Mouse (Mus musculus) embryo, embryonic 11.5 days (tissue): ENCODE measurements around the gene Col4a3bp.
"Not testable (repeated sequence)": the region's sequence is repeated elsewhere in the genome, so short reads cannot be mapped to it uniquely, and the experiment has no call there.

Experiments used
- DNase-seq: peaks from one replicate; pipeline ENCODE4 v3.0.0-alpha.2; 2012; ENCODE audit warnings: low read depth, low spot score

Gene Col4a3bp

GRCm38 (mm10) chr13:96645822-96646221, 103.4 kb downstream of the Col4a3bp start:
- DNase-seq, result no peak

- no peak for DNase-seq
Measured at GRCm38 (mm10) chr13:96653041-96653440, 110.6 kb downstream of the Col4a3bp start.

GRCm38 (mm10) chr13:96656673-96657072, 114.3 kb downstream of the Col4a3bp start:
- DNase-seq, result no peak

- DNase-seq, result no peak
Measured at GRCm38 (mm10) chr13:96658936-96659335, 116.5 kb downstream of the Col4a3bp start.

GRCm38 (mm10) chr13:96660095-96660860, 117.9 kb downstream of the Col4a3bp start:
- no peak for DNase-seq

GRCm38 (mm10) chr13:96663120-96663519, 120.7 kb downstream of the Col4a3bp start:
- not testable (repeated sequence) for DNase-seq

DNA sequence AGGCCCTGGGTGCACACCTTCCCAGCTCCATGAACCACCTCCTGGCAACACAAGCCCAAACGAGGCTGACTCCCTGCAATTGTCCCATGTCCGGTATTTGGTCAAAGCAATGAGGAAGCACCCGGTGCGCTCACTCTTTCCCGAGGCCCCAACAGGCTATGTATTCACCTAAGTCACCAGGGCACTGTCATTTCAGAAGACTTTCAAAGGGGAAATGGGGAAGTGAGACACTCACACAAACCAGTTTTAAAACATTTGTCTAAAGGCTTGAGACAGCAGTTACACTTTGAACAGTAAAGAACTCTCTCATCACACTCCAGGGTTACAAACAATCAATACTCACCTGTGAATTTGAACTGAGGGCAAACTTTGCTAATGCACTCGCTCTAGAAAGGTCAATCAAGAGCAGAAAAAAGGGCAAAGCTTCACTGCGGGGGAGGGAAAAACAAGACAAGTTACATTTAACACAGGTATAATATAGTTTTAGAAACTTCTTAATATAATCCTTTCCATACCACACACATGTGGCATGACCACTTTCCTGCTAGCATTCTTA, 122.1 kb downstream of the Col4a3bp start:
- no peak for DNase-seq

DNA sequence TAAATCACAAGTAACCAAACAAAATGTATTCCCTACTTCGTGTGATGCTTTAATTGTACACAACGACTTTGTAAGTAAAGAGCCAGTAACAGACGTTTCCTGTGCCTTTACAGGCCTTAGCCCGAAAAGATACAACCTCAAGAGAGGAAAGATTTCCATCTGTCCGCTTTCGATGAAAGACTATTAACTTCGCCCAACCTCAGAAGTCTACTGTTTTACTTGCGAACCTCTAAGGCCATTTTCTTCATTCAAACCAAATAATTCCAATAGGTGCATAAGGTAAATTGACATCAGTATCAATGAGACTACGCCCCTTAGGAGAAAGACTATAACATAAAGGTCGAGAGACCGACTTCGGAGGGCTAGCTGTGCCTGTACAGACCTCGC, 127.6 kb downstream of the Col4a3bp start:
- DNase-seq, result no peak

GRCm38 (mm10) chr13:96670406-96671077, 128.1 kb downstream of the Col4a3bp start, which contains the start of gene Hmgcr:
TSS of gene Hmgcr (minus strand) at chr13:96670936.
- peak; percentile 89 for DNase-seq

GRCm38 (mm10) chr13:96671078-96671905, 128.9 kb downstream of the Col4a3bp start:
- no peak for DNase-seq

GRCm38 (mm10) chr13:96671906-96672234, 129.5 kb downstream of the Col4a3bp start:
- no peak for DNase-seq

DNA sequence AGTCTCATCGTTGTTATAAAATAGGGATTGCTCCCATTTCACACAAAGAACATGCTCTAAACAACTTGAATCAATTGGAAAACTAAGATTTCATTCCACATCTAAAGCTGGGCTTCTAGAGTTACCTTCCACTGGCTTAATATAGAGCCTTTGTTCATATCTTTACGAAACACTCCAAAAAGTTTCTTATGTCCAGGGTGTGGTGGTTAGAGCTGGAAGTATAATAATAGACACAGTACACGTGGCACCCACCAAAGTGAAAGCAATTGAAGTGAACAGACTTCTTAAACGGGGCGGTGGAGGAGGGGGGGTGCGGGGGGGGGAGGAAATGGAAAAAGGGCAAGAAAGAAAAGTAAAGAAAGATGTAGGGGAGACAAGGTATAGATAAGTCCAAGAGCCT, 129.9 kb downstream of the Col4a3bp start:
- DNase-seq, result no peak

DNA sequence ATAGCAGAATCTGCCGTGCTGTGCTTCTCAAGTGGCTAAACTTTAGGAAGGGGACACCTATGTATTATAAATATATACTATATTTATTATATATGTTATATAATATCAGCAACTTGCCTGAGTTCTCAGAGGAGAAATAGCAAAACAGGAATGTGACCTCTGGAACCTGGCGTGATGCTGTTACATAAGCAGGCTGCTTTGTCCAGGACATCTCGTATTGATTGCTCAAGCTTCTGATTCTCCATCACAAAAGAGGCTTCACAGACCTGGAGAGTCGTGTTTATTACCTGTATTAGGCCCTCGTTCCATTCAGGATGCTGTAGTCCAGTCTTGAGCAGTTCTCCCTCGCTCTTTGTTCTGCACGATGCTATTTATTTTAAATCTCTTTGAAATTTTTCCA, 131.4 kb downstream of the Col4a3bp start:
- DNase-seq, result no peak

DNA sequence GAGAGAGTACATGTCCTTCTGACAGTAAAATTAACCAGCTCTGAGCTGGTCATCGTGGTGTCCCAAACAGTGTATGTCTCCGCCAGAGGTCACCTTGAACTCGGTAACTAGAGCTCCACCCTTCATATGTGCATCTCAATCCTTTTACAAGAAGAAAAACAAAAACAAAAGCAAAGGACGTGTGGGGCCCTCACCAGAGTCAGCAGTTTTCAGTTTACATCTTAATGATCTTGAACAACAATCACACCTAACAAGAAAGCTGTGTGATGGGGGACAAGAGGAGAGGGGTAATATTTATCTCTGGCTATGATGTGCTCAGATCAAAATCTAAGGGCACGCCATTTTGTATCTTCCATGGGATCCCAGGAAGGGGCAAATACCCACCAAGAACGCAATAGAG, 133.3 kb downstream of the Col4a3bp start:
- DNase-seq, result no peak

GRCm38 (mm10) chr13:96677071-96677470, 134.7 kb downstream of the Col4a3bp start:
- DNase-seq, result no peak

GRCm38 (mm10) chr13:96678616-96679015, 136.2 kb downstream of the Col4a3bp start:
- DNase-seq, result no peak

DNA sequence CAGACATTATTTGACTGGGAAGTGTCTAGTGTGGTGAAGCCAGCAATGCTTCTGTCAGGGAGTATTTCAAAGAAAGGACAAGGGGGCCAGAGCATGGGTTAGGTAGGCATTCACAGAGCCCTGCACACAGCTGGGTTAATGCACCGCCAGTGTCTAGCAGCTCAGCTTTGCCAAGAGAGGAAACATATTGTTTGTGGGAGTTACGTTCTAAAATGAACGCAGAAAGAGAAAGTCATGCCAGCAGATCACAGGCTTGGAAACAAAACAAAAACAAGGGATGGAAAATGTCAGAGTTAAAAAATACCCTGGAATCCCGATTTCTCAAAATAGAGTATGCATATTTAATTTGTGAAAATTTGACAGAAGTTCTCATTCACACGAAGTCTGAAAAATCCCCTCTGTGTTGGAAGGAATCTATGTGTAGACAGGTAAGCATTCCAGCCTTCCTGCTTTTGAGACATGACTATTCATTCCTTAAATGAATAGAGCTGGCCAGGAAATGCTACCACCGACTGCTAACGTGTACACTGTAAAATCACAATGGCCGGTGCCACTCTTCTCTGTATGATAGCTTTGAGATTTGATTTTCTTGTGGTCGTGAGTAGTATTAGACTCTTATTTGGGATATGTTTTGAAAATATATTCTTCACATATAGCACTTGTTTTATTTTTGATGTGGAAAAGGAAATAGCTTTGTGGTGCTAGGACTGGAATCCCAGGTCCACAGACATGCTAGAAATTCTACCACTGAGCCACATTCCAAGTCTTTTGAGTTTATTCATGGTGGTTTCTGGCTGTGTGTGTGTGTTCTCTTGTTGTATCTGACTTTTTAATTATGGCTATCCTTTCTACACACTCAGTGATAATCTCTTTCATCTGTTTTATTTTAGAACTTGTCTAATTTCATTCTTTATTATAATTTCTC, 138.0 kb downstream of the Col4a3bp start:
- no peak for DNase-seq

- DNase-seq, result no peak
Measured at GRCm38 (mm10) chr13:96681088-96681620, 138.7 kb downstream of the Col4a3bp start.

DNA sequence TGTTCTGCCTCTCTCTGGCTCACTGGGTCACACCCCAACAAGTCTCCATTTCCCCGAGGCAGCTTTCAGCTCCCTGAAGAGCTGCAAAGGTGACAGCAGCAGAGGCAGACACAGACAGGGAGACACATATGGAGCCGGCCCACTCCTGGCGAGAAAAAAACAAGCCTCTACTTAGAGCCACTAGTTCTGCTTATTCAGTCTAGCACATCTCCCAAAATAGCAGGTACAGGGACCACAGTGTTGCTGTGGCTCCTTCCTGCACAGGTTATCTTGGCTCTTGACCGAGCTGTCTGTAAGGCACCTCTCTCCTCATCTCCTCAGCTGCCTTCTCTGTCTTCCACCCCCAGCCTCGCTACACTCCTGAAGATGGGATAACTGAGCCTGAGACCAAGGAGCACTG, 142.4 kb downstream of the Col4a3bp start:
- no peak for DNase-seq

DNA sequence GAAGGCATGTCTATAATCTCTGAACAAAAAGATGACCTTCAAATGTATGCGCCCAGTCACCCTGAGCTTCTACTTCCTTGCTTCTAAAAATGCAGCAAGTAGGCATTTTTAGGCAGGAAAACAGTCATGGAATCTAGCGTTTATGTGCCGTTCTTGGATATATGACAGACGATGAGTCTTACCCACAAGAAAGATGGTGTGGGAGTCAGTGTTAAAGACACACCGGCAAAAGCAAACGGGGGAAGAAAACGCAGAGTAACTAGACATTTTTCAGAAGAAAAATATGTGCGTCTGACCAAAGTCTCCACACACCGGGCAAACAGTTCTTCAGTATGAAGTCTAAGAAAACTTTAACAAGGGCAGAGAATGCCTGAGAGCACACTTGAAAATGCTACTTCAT, 144.8 kb downstream of the Col4a3bp start:
- no peak for DNase-seq
